Mouse (Mus musculus): Measurements from ENCODE around the gene Atp8b4. TPM values are rescaled to one million over a fixed set of nuclear protein-coding genes. Genes with fewer than 3 reads are reported as not detected.

The Atp8b4 gene
- polyA plus RNA-seq, 1 experiment from 2014 or later, result 0.13 TPM

- no peak overlapping the region for H3K4me3 ChIP-seq (replicated peaks; ENCODE audit: low read depth, low read length)
- DNase-seq, result no peak
- H3K4me1 ChIP-seq (ENCODE audit: control insufficient read depth, insufficient read depth, low read length), result no peaks in the 10 kb centered on the region
- H3K27ac ChIP-seq (replicated peaks; ENCODE audit: low read depth, low read length), result no peak overlapping the region
- no peaks in the 10 kb centered on the region for H3K36me3 ChIP-seq (ENCODE audit: control insufficient read depth, insufficient read depth, low read length)
- no peak overlapping the region for H3K9ac ChIP-seq (replicated peaks; ENCODE audit: low read length)
- no peaks in the 10 kb centered on the region for H3K27me3 ChIP-seq (ENCODE audit: control insufficient read depth, insufficient read depth, low read length)
- no peaks in the 10 kb centered on the region for H3K9me3 ChIP-seq (ENCODE audit: control insufficient read depth, low read length)
- 56% methylated on average over 3 of the region's 3 CpGs for WGBS
- ATAC-seq (ENCODE audit: low FRiP score, low TSS enrichment), result no peak
- H3K4me2 ChIP-seq (ENCODE audit: low read length), result no peak overlapping the region
These were observed 198.1 kb downstream of the Atp8b4 start for GRCm38 (mm10) chr2:126302381-126302780.

GRCm38 (mm10) chr2:126290702-126291101, 209.8 kb downstream of the Atp8b4 start:
- ATAC-seq (ENCODE audit: low FRiP score, low TSS enrichment) (no peak), DNase-seq (no peak)
- Histone ChIP-seq H3K27me3 (ENCODE audit: control insufficient read depth, insufficient read depth, low read length) (no peaks in the 10 kb centered on the region), H3K9ac (replicated peaks; ENCODE audit: low read length) (no peak overlapping the region), H3K27ac (replicated peaks; ENCODE audit: low read depth, low read length) (no peak overlapping the region), H3K4me1 (ENCODE audit: control insufficient read depth, insufficient read depth, low read length) (no peaks in the 10 kb centered on the region), H3K36me3 (ENCODE audit: control insufficient read depth, insufficient read depth, low read length) (no peaks in the 10 kb centered on the region), H3K4me2 (ENCODE audit: low read length) (no peak overlapping the region), H3K4me3 (replicated peaks; ENCODE audit: low read depth, low read length) (no peak overlapping the region), H3K9me3 (ENCODE audit: control insufficient read depth, low read length) (no peaks in the 10 kb centered on the region)
- WGBS, result 92% methylated on average over 7 of the region's 7 CpGs

DNA sequence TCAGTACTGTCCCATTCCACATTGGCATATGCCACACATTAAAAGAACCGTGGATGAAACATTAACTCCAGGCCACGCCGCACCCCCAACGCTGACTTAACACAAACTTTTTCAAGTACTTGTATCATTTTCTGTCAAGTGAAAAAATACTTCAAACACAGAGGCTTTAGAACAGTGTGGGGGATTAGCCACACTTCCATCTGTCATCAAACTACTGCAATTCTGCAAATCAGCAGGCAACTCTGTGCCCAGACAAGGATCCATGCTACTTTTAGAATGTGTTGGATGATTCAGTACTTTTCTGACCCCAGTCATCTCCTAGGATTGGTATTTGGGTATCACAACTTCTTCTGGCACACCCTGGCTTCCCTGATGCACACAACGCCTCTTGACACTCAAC, 212.5 kb downstream of the Atp8b4 start:
- ATAC-seq (ENCODE audit: low FRiP score, low TSS enrichment) (no peak), DNase-seq (no peak)
- Histone ChIP-seq H3K4me2 (ENCODE audit: low read length) (no peak overlapping the region), H3K4me1 (ENCODE audit: control insufficient read depth, insufficient read depth, low read length) (no peaks in the 10 kb centered on the region), H3K27ac (replicated peaks; ENCODE audit: low read depth, low read length) (no peak overlapping the region), H3K9ac (replicated peaks; ENCODE audit: low read length) (no peak overlapping the region), H3K27me3 (ENCODE audit: control insufficient read depth, insufficient read depth, low read length) (no peaks in the 10 kb centered on the region), H3K4me3 (replicated peaks; ENCODE audit: low read depth, low read length) (no peak overlapping the region), H3K36me3 (ENCODE audit: control insufficient read depth, insufficient read depth, low read length) (no peaks in the 10 kb centered on the region), H3K9me3 (ENCODE audit: control insufficient read depth, low read length) (no peaks in the 10 kb centered on the region)
- 93% methylated on average over 5 of the region's 5 CpGs for WGBS

- no peak overlapping the region for H3K4me3 ChIP-seq (replicated peaks; ENCODE audit: low read depth, low read length)
- no peak for DNase-seq
- ATAC-seq (ENCODE audit: low FRiP score, low TSS enrichment), result no peak
- no peaks in the 10 kb centered on the region for H3K36me3 ChIP-seq (ENCODE audit: control insufficient read depth, insufficient read depth, low read length)
- no peaks in the 10 kb centered on the region for H3K4me1 ChIP-seq (ENCODE audit: control insufficient read depth, insufficient read depth, low read length)
- H3K9me3 ChIP-seq (ENCODE audit: control insufficient read depth, low read length), result no peaks in the 10 kb centered on the region
- no peak overlapping the region for H3K9ac ChIP-seq (replicated peaks; ENCODE audit: low read length)
- H3K4me2 ChIP-seq (ENCODE audit: low read length), result no peak overlapping the region
- WGBS, result 83% methylated on average over 7 of the region's 7 CpGs
- H3K27ac ChIP-seq (replicated peaks; ENCODE audit: low read depth, low read length), result no peak overlapping the region
- H3K27me3 ChIP-seq (ENCODE audit: control insufficient read depth, insufficient read depth, low read length), result no peaks in the 10 kb centered on the region
These were observed 214.1 kb downstream of the Atp8b4 start for GRCm38 (mm10) chr2:126286420-126286819.

DNA sequence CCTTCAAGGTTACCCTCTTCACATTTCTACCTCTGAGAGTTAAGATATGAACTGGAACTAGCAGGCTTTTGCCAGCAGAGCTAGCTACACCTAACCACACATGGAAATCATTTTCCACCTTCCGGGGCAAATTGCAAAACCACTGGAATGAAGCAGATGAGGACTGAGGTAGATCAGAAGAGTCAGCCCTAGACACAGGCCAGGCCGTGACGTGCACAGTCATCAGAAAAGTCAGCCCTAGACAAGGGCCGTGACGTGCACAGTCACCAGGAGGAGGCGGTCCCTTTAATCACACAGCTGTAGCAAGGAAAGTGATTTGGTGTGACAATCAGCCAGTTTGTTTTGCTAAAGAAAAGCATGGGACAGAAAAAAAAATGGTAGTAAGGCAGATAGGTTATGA, 216.4 kb downstream of the Atp8b4 start:
- no peak overlapping the region for H3K4me3 ChIP-seq (replicated peaks; ENCODE audit: low read depth, low read length)
- 77% methylated on average over 6 of the region's 6 CpGs for WGBS
- H3K9me3 ChIP-seq (ENCODE audit: control insufficient read depth, low read length), result no peaks in the 10 kb centered on the region
- ATAC-seq (ENCODE audit: low FRiP score, low TSS enrichment) (no peak), DNase-seq (no peak)
- no peaks in the 10 kb centered on the region for H3K36me3 ChIP-seq (ENCODE audit: control insufficient read depth, insufficient read depth, low read length)
- no peak overlapping the region for H3K4me2 ChIP-seq (ENCODE audit: low read length)
- no peak overlapping the region for H3K27ac ChIP-seq (replicated peaks; ENCODE audit: low read depth, low read length)
- H3K9ac ChIP-seq (replicated peaks; ENCODE audit: low read length), result no peak overlapping the region
- no peaks in the 10 kb centered on the region for H3K4me1 ChIP-seq (ENCODE audit: control insufficient read depth, insufficient read depth, low read length)
- H3K27me3 ChIP-seq (ENCODE audit: control insufficient read depth, insufficient read depth, low read length), result no peaks in the 10 kb centered on the region

- ATAC-seq (ENCODE audit: low FRiP score, low TSS enrichment), result no peak
- H3K9ac ChIP-seq (replicated peaks; ENCODE audit: low read length), result no peak overlapping the region
- WGBS, result 82% methylated on average over 3 of the region's 3 CpGs
- no peaks in the 10 kb centered on the region for H3K9me3 ChIP-seq (ENCODE audit: control insufficient read depth, low read length)
- no peak overlapping the region for H3K27ac ChIP-seq (replicated peaks; ENCODE audit: low read depth, low read length)
- H3K4me1 ChIP-seq (ENCODE audit: control insufficient read depth, insufficient read depth, low read length), result no peaks in the 10 kb centered on the region
- H3K4me2 ChIP-seq (ENCODE audit: low read length), result no peak overlapping the region
- H3K36me3 ChIP-seq (ENCODE audit: control insufficient read depth, insufficient read depth, low read length), result no peaks in the 10 kb centered on the region
- no peak overlapping the region for H3K4me3 ChIP-seq (replicated peaks; ENCODE audit: low read depth, low read length)
- DNase-seq, result no peak
- no peaks in the 10 kb centered on the region for H3K27me3 ChIP-seq (ENCODE audit: control insufficient read depth, insufficient read depth, low read length)
These were observed 217.4 kb downstream of the Atp8b4 start for GRCm38 (mm10) chr2:126283086-126283485.

DNA sequence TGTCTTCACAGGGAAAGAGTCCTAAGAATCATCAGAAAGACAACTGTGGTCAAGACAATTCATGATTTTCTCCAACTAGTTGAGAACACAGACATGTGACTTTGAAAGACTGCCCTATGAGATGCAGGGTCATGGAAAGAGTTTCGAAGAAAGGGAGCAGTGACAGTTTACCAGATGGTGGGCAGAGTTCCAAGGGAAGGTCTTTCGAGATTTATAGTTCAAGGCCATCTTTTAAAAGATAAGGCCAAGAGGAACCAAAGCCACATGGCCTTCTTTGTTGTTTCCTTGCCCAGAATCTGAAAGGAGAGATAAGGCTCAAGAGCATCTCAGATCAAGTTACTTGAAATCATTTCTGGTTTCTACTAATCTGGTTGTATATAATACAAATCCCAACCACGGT, 225.0 kb downstream of the Atp8b4 start:
- no peak for DNase-seq
- H3K4me1 ChIP-seq (ENCODE audit: control insufficient read depth, insufficient read depth, low read length), result no peaks in the 10 kb centered on the region
- no peaks in the 10 kb centered on the region for H3K36me3 ChIP-seq (ENCODE audit: control insufficient read depth, insufficient read depth, low read length)
- H3K9ac ChIP-seq (replicated peaks; ENCODE audit: low read length), result no peak overlapping the region
- no peak for ATAC-seq (ENCODE audit: low FRiP score, low TSS enrichment)
- H3K4me3 ChIP-seq (replicated peaks; ENCODE audit: low read depth, low read length), result no peak overlapping the region
- no peaks in the 10 kb centered on the region for H3K9me3 ChIP-seq (ENCODE audit: control insufficient read depth, low read length)
- WGBS, result 90% methylated on average over 3 of the region's 3 CpGs
- H3K4me2 ChIP-seq (ENCODE audit: low read length), result no peak overlapping the region
- no peak overlapping the region for H3K27ac ChIP-seq (replicated peaks; ENCODE audit: low read depth, low read length)
- no peaks in the 10 kb centered on the region for H3K27me3 ChIP-seq (ENCODE audit: control insufficient read depth, insufficient read depth, low read length)

GRCm38 (mm10) chr2:126274826-126275405, 225.6 kb downstream of the Atp8b4 start:
- H3K4me3 ChIP-seq (replicated peaks; ENCODE audit: low read depth, low read length), result no peak overlapping the region
- no peak for ATAC-seq (ENCODE audit: low FRiP score, low TSS enrichment)

GRCm38 (mm10) chr2:126274311-126274710, 226.2 kb downstream of the Atp8b4 start:
- H3K4me3 ChIP-seq (replicated peaks; ENCODE audit: low read depth, low read length), result no peak overlapping the region
- no peak overlapping the region for H3K9ac ChIP-seq (replicated peaks; ENCODE audit: low read length)
- no peak for ATAC-seq (ENCODE audit: low FRiP score, low TSS enrichment)
- H3K27me3 ChIP-seq (ENCODE audit: control insufficient read depth, insufficient read depth, low read length), result no peaks in the 10 kb centered on the region
- no peaks in the 10 kb centered on the region for H3K4me1 ChIP-seq (ENCODE audit: control insufficient read depth, insufficient read depth, low read length)
- no peak for DNase-seq
- H3K27ac ChIP-seq (replicated peaks; ENCODE audit: low read depth, low read length), result no peak overlapping the region
- no peaks in the 10 kb centered on the region for H3K9me3 ChIP-seq (ENCODE audit: control insufficient read depth, low read length)
- 86% methylated on average over 3 of the region's 3 CpGs for WGBS
- no peak overlapping the region for H3K4me2 ChIP-seq (ENCODE audit: low read length)
- H3K36me3 ChIP-seq (ENCODE audit: control insufficient read depth, insufficient read depth, low read length), result no peaks in the 10 kb centered on the region

More at GRCm38 (mm10) chr2:126274826-126275405, 225.6 kb downstream of the Atp8b4 start:
- no peaks in the 10 kb centered on the region for H3K9me3 ChIP-seq (ENCODE audit: control insufficient read depth, low read length)
- no peaks in the 10 kb centered on the region for H3K27me3 ChIP-seq (ENCODE audit: control insufficient read depth, insufficient read depth, low read length)
- H3K36me3 ChIP-seq (ENCODE audit: control insufficient read depth, insufficient read depth, low read length), result no peaks in the 10 kb centered on the region
- H3K27ac ChIP-seq (replicated peaks; ENCODE audit: low read depth, low read length), result no peak overlapping the region
- H3K4me1 ChIP-seq (ENCODE audit: control insufficient read depth, insufficient read depth, low read length), result no peaks in the 10 kb centered on the region
- DNase-seq, result no peak
- H3K4me2 ChIP-seq (ENCODE audit: low read length), result no peak overlapping the region
- no peak overlapping the region for H3K9ac ChIP-seq (replicated peaks; ENCODE audit: low read length)
- 81% methylated on average over 3 of the region's 3 CpGs for WGBS

All from midbrain, embryonic 14.5 days (tissue).